Mouse (Mus musculus) thymus, postnatal 4 days (tissue): ENCODE data around the gene Intu.

ENCODE experiments used
- DNase-seq: peaks from one replicate; pipeline ENCODE4 v3.0.0; 2021

Gene Intu

GRCm38 (mm10) chr3:40527976-40528950 is 2.8 kb upstream of the Intu start:
- no peak for DNase-seq

- DNase-seq = no peak
Observed at GRCm38 (mm10) chr3:40528958-40529357, 2.1 kb upstream of the Intu start.

GRCm38 (mm10) chr3:40530845-40531244 is 241 bp upstream of the Intu start:
- no peak for DNase-seq

- no peak for DNase-seq
Observed at GRCm38 (mm10) chr3:40532256-40532655, 1.2 kb downstream of the Intu start.

GRCm38 (mm10) chr3:40534141-40534540 is 3.1 kb downstream of the Intu start:
- DNase-seq = no peak

DNA sequence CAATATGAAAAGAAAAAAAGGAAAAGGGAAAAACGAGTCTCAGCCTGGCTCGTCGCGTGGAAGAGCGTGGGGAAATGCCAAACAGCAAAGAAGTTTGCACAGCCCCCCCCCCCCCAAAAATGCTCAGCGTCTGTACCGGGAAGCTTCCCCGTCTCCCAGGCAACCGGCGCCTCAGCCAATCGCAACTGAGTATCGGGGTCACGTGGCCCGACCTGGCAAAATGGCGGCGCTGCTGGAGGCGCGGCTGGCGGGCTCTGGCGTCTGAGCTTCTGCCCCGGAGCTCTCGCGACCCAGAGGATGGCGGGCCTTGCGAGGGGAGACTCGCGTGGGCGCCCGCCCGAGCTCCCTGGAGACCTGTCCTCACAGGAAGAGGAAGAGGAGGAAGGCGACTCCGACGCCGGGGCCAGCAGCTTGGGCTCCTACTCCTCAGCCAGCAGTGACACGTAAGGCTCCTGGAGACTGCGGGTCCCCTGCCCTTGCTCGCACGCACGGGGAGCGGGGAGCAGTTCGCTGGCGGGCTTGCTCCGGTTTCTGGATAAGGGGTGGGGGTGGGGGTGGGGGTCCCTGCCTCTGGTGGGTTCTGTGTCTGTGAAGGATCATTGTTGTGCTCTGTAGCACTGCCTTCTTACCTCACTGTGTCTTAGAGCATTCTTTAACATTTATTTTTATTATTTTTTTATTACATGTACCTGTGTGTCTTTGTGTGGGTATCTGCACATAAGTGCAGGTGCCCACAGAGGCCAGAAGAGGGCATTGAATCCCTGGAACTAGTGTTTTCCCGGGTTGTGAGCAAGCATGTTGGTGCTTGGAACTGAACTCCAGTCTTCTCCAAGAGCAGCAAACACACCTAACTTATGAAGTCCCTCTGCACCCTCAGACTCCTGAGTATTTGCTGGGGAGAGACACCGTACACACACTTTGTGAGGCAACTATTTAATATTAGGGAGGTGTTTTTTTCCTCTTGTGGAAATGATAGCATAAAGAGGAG is 9.8 kb downstream of the Intu start:
- peak; percentile 95 for DNase-seq

- no peak for DNase-seq
Observed at GRCm38 (mm10) chr3:40546621-40547020, 15.5 kb downstream of the Intu start.

GRCm38 (mm10) chr3:40652941-40653352 is 121.9 kb downstream of the Intu start:
- peak; percentile 61 for DNase-seq

GRCm38 (mm10) chr3:40653582-40653981 is 122.5 kb downstream of the Intu start:
- DNase-seq = no peak

DNA sequence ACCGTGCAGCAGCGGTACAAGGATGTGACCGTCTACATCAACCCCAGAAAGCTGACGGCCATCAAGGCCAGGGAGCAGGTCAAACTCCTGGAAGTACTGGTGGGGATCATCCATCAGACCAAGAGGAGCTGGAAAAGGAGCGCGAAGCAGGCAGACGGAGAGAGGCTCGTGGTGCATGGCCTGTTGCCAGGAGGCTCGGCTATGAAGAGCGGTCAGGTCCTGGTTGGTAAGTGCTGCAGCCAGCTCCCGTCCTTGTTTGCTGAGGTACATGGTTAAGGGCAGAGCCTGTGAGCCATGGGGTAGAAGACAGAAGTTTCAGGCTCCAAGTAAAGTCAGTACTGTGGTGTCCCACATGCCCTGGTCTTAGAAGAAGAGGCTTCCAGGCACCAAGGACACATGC is 122.9 kb downstream of the Intu start:
- DNase-seq = no peak

DNA sequence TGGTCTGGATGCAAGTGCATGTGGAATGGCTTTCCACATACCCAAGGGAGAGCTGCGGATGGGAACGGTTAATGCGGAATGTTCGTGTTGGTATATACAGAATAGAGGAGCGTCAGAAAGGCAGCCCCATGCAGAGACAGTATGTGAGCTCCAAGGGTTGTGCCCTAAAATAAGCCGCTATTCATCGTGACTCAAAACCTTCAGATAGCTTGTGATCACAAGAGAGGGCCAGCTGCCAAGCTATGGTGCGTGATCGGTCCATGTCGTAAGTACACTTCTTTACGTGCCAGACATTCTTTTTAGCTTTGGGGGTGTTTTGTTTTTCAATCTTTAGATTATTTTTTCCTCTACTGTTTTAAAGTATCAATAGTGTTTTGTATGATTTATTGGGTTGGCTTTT is 124.5 kb downstream of the Intu start:
- DNase-seq = no peak

GRCm38 (mm10) chr3:40656339-40656738 is 125.3 kb downstream of the Intu start:
- no peak for DNase-seq

DNA sequence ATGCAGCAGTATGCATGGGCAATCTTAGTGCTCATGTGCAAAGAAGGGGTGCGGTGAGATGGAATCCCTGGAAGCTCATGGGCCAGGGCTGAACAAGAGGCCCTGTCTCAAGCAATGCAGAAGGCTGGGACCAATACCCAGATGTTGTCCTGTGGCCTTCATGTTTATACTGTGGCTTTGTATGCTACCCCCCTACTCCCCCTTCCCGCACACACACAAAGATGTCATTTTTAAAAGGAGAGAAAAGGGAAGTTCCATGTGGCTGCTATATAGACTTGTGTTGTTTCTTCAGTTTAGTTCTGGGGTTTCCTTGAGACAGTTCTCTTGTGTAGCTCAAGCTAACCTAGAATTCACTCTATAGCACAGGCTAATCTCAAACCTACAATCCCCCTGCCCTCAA is 129.1 kb downstream of the Intu start:
- DNase-seq = no peak

GRCm38 (mm10) chr3:40666109-40666508 is 135.0 kb downstream of the Intu start:
- no peak for DNase-seq

GRCm38 (mm10) chr3:40666861-40667719 is 136.0 kb downstream of the Intu start:
- no peak for DNase-seq

GRCm38 (mm10) chr3:40668889-40669288 is 137.8 kb downstream of the Intu start:
- DNase-seq = no peak

GRCm38 (mm10) chr3:40669395-40669794 is 138.3 kb downstream of the Intu start:
- DNase-seq = no peak

DNA sequence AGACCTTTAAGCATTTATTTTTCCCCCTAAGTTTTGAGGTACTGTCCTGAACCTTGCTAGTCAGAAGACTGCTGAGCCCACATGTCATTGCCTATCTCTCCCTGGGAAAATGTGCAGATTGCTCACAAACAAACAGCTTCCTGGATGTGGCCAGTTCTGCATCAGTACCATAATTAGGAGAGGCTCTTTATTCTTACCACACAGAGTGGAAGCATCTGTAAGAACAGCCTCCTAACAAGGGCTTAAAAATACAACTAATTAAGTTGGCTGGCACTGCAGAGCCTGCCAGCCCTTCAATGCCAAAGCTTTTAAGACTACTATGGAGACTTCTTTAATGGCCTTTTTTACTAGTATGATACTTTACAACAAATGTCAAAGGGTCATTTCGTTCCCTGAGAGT is 142.4 kb downstream of the Intu start:
- DNase-seq = no peak

GRCm38 (mm10) chr3:40674873-40675405 is 143.9 kb downstream of the Intu start:
- DNase-seq = no peak

- no peak for DNase-seq
Observed at GRCm38 (mm10) chr3:40678856-40679255, 147.8 kb downstream of the Intu start.

GRCm38 (mm10) chr3:40682404-40682803 is 151.3 kb downstream of the Intu start:
- no peak for DNase-seq

- no peak for DNase-seq
Observed at GRCm38 (mm10) chr3:40683171-40683570, 152.1 kb downstream of the Intu start.
